Mouse (Mus musculus) stomach, postnatal 0 days (tissue): ENCODE data around the gene Zpbp2. TPM values are rescaled to one million over a fixed set of nuclear protein-coding genes. Genes with fewer than 3 reads are reported as not detected.

Experiments
- ATAC-seq: fragments of 200-750 bp; cut with Nextera tagmentation; 2 replicates; pipeline ENCODE4 v1.8.0; 2017; ENCODE audit not compliant: low FRiP score, low TSS enrichment
- DNase-seq: peaks from one replicate; pipeline ENCODE4 v3.0.0-alpha.2; 2016; ENCODE audit warnings: low spot score
- H3K27ac ChIP-seq: fragments of 300-500 bp; sonication (generic); replicated peaks from 2 replicates; pipeline ENCODE4 v1.5.1; 2014; ENCODE audit warnings: mild to moderate bottlenecking, control low read depth
- H3K27me3 ChIP-seq: fragments of 300-500 bp; sonication (generic); 2 replicates; pipeline ENCODE4 v1.6.1; 2014; ENCODE audit warnings: low read length; ENCODE audit not compliant: control insufficient read depth, insufficient read depth
- H3K36me3 ChIP-seq: fragments of 300-500 bp; sonication (generic); 2 replicates; pipeline ENCODE4 v1.6.1; 2014; ENCODE audit warnings: low read length, mixed read lengths; ENCODE audit not compliant: control insufficient read depth, insufficient read depth
- H3K4me1 ChIP-seq: fragments of 300-500 bp; sonication (generic); replicated peaks from 2 replicates; pipeline ENCODE4 v1.6.1; 2014; ENCODE audit warnings: antibody characterized with exemption; ENCODE audit not compliant: control insufficient read depth, insufficient read depth
- H3K4me2 ChIP-seq: fragments of 300-500 bp; sonication (generic); replicated peaks from 2 replicates; pipeline ENCODE4 v1.6.1; 2014; ENCODE audit warnings: low read depth, mild to moderate bottlenecking, control low read depth, moderate library complexity
- H3K4me3 ChIP-seq: fragments of 300-500 bp; sonication (generic); 2 replicates; pipeline ENCODE4 v1.5.1; 2014; ENCODE audit warnings: low read depth, low read length, control low read depth
- H3K9ac ChIP-seq: fragments of 300-500 bp; sonication (generic); 2 replicates; pipeline ENCODE4 v1.6.1; 2014; ENCODE audit warnings: mild to moderate bottlenecking, low read length, control low read depth, mixed read lengths
- H3K9me3 ChIP-seq: fragments of 300-500 bp; sonication (generic); 2 replicates; pipeline ENCODE4 v1.6.1; 2016; ENCODE audit warnings: low read length; ENCODE audit not compliant: control insufficient read depth
- CTCF ChIP-seq: IDR thresholded peaks from 2 replicates; pipeline ENCODE4 v1.5.1; 2016; ENCODE audit warnings: antibody characterized with exemption, low read depth, mild to moderate bottlenecking, moderate library complexity
- EP300 ChIP-seq: optimal IDR thresholded peaks from 2 replicates; pipeline ENCODE3; 2016; ENCODE audit warnings: antibody characterized with exemption
- WGBS: fragments of 180-500 bp; shearing (Covaris S2); extraction: QIAGEN DNeasy Blood & Tissue Kit; methylation state at CpG from one replicate; pipeline ENCODE4 v1.1.7; 2014; 5-methylcytosine and 5-hydroxymethylcytosine counted together
- polyA plus RNA-seq: library from polyadenylated mRNA; unstranded; fragments of >200 nt; fragmentation: Nextera tagmentation; extraction: Ambion mirVana; gene quantifications from 2 replicates; pipeline ENCODE4 v1.2.1, GENCODE M21; 2015

The Zpbp2 gene
- polyA plus RNA-seq, 1 experiment from 2014 or later = 0.16 TPM

GRCm38 (mm10) chr11:98543414-98543813 lies 7.5 kb upstream of the Zpbp2 start:
- no peak for ATAC-seq

GRCm38 (mm10) chr11:98544890-98545677 lies 5.8 kb upstream of the Zpbp2 start:
- H3K9ac ChIP-seq = no peak overlapping the region
- H3K4me3 ChIP-seq = peak overlapping the region; percentile 41
- DNase-seq (no peak), ATAC-seq (no peak)
- no peak overlapping the region for H3K27ac ChIP-seq
- peaks cover 9% of the 10 kb centered on the region for H3K27me3 ChIP-seq
- peak overlapping the region; percentile 69 for H3K4me2 ChIP-seq
- no peaks in the 10 kb centered on the region for H3K9me3 ChIP-seq
- no peaks in the 10 kb centered on the region for H3K4me1 ChIP-seq
- TF ChIP-seq CTCF (no peak), EP300 (no peak)
- WGBS = 6% methylated on average over 16 of the region's 16 CpGs
- H3K36me3 ChIP-seq = no peaks in the 10 kb centered on the region

More at GRCm38 (mm10) chr11:98543414-98543813, 7.5 kb upstream of the Zpbp2 start:
- WGBS = 81% methylated on average over 1 of the region's 1 CpGs
- no peak overlapping the region for H3K4me2 ChIP-seq
- TF ChIP-seq CTCF = no peak
- TF ChIP-seq EP300 = no peak
- H3K27me3 ChIP-seq = peaks cover 9% of the 10 kb centered on the region
- no peak for DNase-seq
- no peak overlapping the region for H3K9ac ChIP-seq
- H3K9me3 ChIP-seq = no peaks in the 10 kb centered on the region
- no peaks in the 10 kb centered on the region for H3K36me3 ChIP-seq
- no peak overlapping the region for H3K27ac ChIP-seq
- no peaks in the 10 kb centered on the region for H3K4me1 ChIP-seq
- no peak overlapping the region for H3K4me3 ChIP-seq

GRCm38 (mm10) chr11:98545711-98546231 lies 5.1 kb upstream of the Zpbp2 start, which contains the start of gene Ikzf3:
Gene Ikzf3, minus strand, starts transcription at chr11:98546031.
- no peak within 1 kb of the TSS for H3K27ac ChIP-seq
- H3K9me3 ChIP-seq = no peaks in the 10 kb centered on the region
- H3K4me3 ChIP-seq = peak within 1 kb of the TSS; percentile 41
- peak within 1 kb of the TSS; percentile 69 for H3K4me2 ChIP-seq
- DNase-seq (peak; percentile 44), ATAC-seq (0 out of 2 replicates have a peak, but pooled peaks have one; percentile 21)
- TF ChIP-seq CTCF (no peak), EP300 (no peak)
- no peaks in the 10 kb centered on the region for H3K36me3 ChIP-seq
- under 1% methylated on average over 55 of the region's 58 CpGs for WGBS
- no peaks in the 10 kb centered on the region for H3K4me1 ChIP-seq
- peaks cover 12% of the 10 kb centered on the region for H3K27me3 ChIP-seq
- H3K9ac ChIP-seq = 0 out of 2 replicates have a peak within 1 kb of the TSS, but pooled peaks have one; percentile 35

GRCm38 (mm10) chr11:98546529-98547307 lies 4.2 kb upstream of the Zpbp2 start:
- Histone ChIP-seq H3K9me3 (no peaks in the 10 kb centered on the region), H3K27ac (no peak overlapping the region), H3K36me3 (no peaks in the 10 kb centered on the region), H3K27me3 (peaks cover 12% of the 10 kb centered on the region), H3K4me3 (no peak overlapping the region), H3K4me1 (no peaks in the 10 kb centered on the region), H3K4me2 (no peak overlapping the region), H3K9ac (no peak overlapping the region)
- TF ChIP-seq CTCF (no peak), EP300 (no peak)
- ATAC-seq = no peak
- 38% methylated on average over 12 of the region's 12 CpGs for WGBS
- DNase-seq = no peak

GRCm38 (mm10) chr11:98547308-98547693 lies 3.6 kb upstream of the Zpbp2 start:
- Histone ChIP-seq H3K27ac (no peak overlapping the region), H3K9ac (no peak overlapping the region), H3K4me2 (no peak overlapping the region), H3K4me1 (no peaks in the 10 kb centered on the region), H3K27me3 (peaks cover 12% of the 10 kb centered on the region), H3K36me3 (no peaks in the 10 kb centered on the region), H3K4me3 (no peak overlapping the region), H3K9me3 (no peaks in the 10 kb centered on the region)
- ATAC-seq (no peak), DNase-seq (no peak)
- TF ChIP-seq CTCF (no peak), EP300 (no peak)
- 49% methylated on average over 3 of the region's 3 CpGs for WGBS
